Mouse (Mus musculus) small intestine, adult 2 months (tissue): Measurements from ENCODE around the gene Ppm1l. TPM values are rescaled to one million over a fixed set of nuclear protein-coding genes. Genes with fewer than 3 reads are reported as not detected.
"Not testable (repeated sequence)": the region's sequence is repeated elsewhere in the genome, so short reads cannot be mapped to it uniquely, and the experiment has no call there.

Source experiments
- H3K27ac ChIP-seq: fragments of 200-500 bp; 2 replicates; pipeline ENCODE4 v1.5.1; 2012; ENCODE audit warnings: low read depth, low read length, control low read depth, inconsistent platforms; ENCODE audit not compliant: insufficient read depth
- H3K27me3 ChIP-seq: fragments of 200-500 bp; 2 replicates; pipeline ENCODE4 v1.6.1; 2012; ENCODE audit warnings: mild to moderate bottlenecking, moderate library complexity, low read length, inconsistent platforms; ENCODE audit not compliant: control insufficient read depth, insufficient read depth
- H3K36me3 ChIP-seq: fragments of 200-500 bp; 2 replicates; pipeline ENCODE4 v1.6.1; 2012; ENCODE audit warnings: mild to moderate bottlenecking, low read length, control low read depth, inconsistent platforms; ENCODE audit not compliant: control insufficient read depth, insufficient read depth
- H3K4me1 ChIP-seq: fragments of 200-500 bp; 2 replicates; pipeline ENCODE4 v1.6.1; 2012; ENCODE audit warnings: low read length, inconsistent platforms, mixed read lengths; ENCODE audit not compliant: control insufficient read depth, insufficient read depth, insufficient read length
- H3K4me3 ChIP-seq: fragments of 200-500 bp; 2 replicates; pipeline ENCODE4 v1.5.1; 2012; ENCODE audit warnings: low read depth, mild to moderate bottlenecking, control low read depth, inconsistent platforms, low read length, moderate library complexity
- CTCF ChIP-seq: fragments of 200-500 bp; IDR thresholded peaks from 2 replicates; pipeline ENCODE4 v1.5.1; 2012; ENCODE audit warnings: low read depth, mild to moderate bottlenecking, control low read depth, inconsistent platforms, low read length, moderate library complexity, mixed read lengths; ENCODE audit not compliant: insufficient replicate concordance, insufficient read length; ENCODE audit errors: extremely low read depth
- POLR2A ChIP-seq: fragments of 200-500 bp; IDR thresholded peaks from 2 replicates; pipeline ENCODE4 v1.6.1; 2012; ENCODE audit warnings: low read depth, mild to moderate bottlenecking, control low read depth, inconsistent platforms, low read length, moderate library complexity
- whole genome bisulfite sequencing: fragments of 180-500 bp; shearing (Covaris S2); methylation state at CpG from one replicate; pipeline ENCODE4 v1.1.7; 2018; 5-methylcytosine and 5-hydroxymethylcytosine counted together
- polyA plus RNA-seq: library from polyadenylated mRNA; depleted of rRNA; stranded (reverse); fragments of >200 nt; gene quantifications from 2 replicates; pipeline ENCODE4 v1.2.3, GENCODE M21; 2012

The Ppm1l gene
- polyA plus RNA-seq, 1 experiment, result 1.1 TPM

- Histone ChIP-seq H3K27ac (no peak overlapping the region), H3K27me3 (no peaks in the 10 kb centered on the region), H3K4me1 (no peaks in the 10 kb centered on the region), H3K36me3 (no peaks in the 10 kb centered on the region), H3K4me3 (no peak overlapping the region)
- WGBS, result 90% methylated on average over 5 of the region's 5 CpGs
- TF ChIP-seq POLR2A (no peak), CTCF (no peak)
Measured at GRCm38 (mm10) chr3:69406210-69406895, 89.7 kb downstream of the Ppm1l start.

- TF ChIP-seq POLR2A, result no peak
- no peak for TF ChIP-seq CTCF
- no peaks in the 10 kb centered on the region for H3K4me1 ChIP-seq
- no peaks in the 10 kb centered on the region for H3K27me3 ChIP-seq
- H3K4me3 ChIP-seq, result no peak overlapping the region
- no peak overlapping the region for H3K27ac ChIP-seq
- WGBS, result 67% methylated on average over 3 of the region's 3 CpGs
- no peaks in the 10 kb centered on the region for H3K36me3 ChIP-seq
Measured at GRCm38 (mm10) chr3:69408064-69408463, 91.4 kb downstream of the Ppm1l start.

- TF ChIP-seq CTCF (no peak), POLR2A (no peak)
- H3K4me3 ChIP-seq, result no peak overlapping the region
- WGBS, result 77% methylated on average over 6 of the region's 6 CpGs
Measured at GRCm38 (mm10) chr3:69416112-69416511, 99.5 kb downstream of the Ppm1l start.

GRCm38 (mm10) chr3:69422741-69423140 lies 106.1 kb downstream of the Ppm1l start:
- TF ChIP-seq POLR2A (no peak), CTCF (no peak)
- no peak overlapping the region for H3K27ac ChIP-seq
- no peaks in the 10 kb centered on the region for H3K27me3 ChIP-seq
- H3K4me3 ChIP-seq, result no peak overlapping the region
- no peaks in the 10 kb centered on the region for H3K36me3 ChIP-seq
- WGBS, result 63% methylated on average over 3 of the region's 3 CpGs
- H3K4me1 ChIP-seq, result no peaks in the 10 kb centered on the region

More at GRCm38 (mm10) chr3:69416112-69416511, 99.5 kb downstream of the Ppm1l start:
- H3K36me3 ChIP-seq, result no peaks in the 10 kb centered on the region
- H3K27ac ChIP-seq, result no peak overlapping the region
- no peaks in the 10 kb centered on the region for H3K4me1 ChIP-seq
- H3K27me3 ChIP-seq, result no peaks in the 10 kb centered on the region

GRCm38 (mm10) chr3:69423371-69423770 lies 106.7 kb downstream of the Ppm1l start:
- 66% methylated on average over 4 of the region's 4 CpGs for WGBS
- no peak overlapping the region for H3K4me3 ChIP-seq
- TF ChIP-seq POLR2A, result no peak
- no peak for TF ChIP-seq CTCF
- H3K27ac ChIP-seq, result no peak overlapping the region
- H3K36me3 ChIP-seq, result no peaks in the 10 kb centered on the region
- H3K4me1 ChIP-seq, result no peaks in the 10 kb centered on the region
- H3K27me3 ChIP-seq, result no peaks in the 10 kb centered on the region

GRCm38 (mm10) chr3:69424781-69425180 lies 108.1 kb downstream of the Ppm1l start:
- WGBS, result 88% methylated on average over 2 of the region's 2 CpGs
- not testable (repeated sequence) for H3K27ac ChIP-seq, H3K4me3 ChIP-seq, H3K4me1 ChIP-seq, H3K27me3 ChIP-seq, H3K36me3 ChIP-seq

GRCm38 (mm10) chr3:69427259-69427658 lies 110.6 kb downstream of the Ppm1l start:
- Histone ChIP-seq H3K4me3 (no peak overlapping the region), H3K36me3 (no peaks in the 10 kb centered on the region), H3K4me1 (no peaks in the 10 kb centered on the region), H3K27me3 (no peaks in the 10 kb centered on the region), H3K27ac (no peak overlapping the region)
- TF ChIP-seq POLR2A (no peak), CTCF (no peak)
- WGBS, result 82% methylated on average over 4 of the region's 4 CpGs

- no peak overlapping the region for H3K4me3 ChIP-seq
- no peaks in the 10 kb centered on the region for H3K36me3 ChIP-seq
- no peaks in the 10 kb centered on the region for H3K27me3 ChIP-seq
- 71% methylated on average over 3 of the region's 3 CpGs for WGBS
- TF ChIP-seq CTCF (no peak), POLR2A (no peak)
- no peaks in the 10 kb centered on the region for H3K4me1 ChIP-seq
- no peak overlapping the region for H3K27ac ChIP-seq
Measured at GRCm38 (mm10) chr3:69428221-69428620, 111.6 kb downstream of the Ppm1l start.
